Mouse (Mus musculus) spleen, adult 2 months (tissue): ENCODE measurements around the gene Itpkb. TPM values are rescaled to one million over a fixed set of nuclear protein-coding genes. Genes with fewer than 3 reads are reported as not detected.

ENCODE experiments used
- DNase-seq, 2 experiments: peaks; one replicate each; pipeline versions ENCODE4 v3.0.0 to v3.0.0-alpha.2; 2012 to 2021; ENCODE audit warnings: low spot score in 2 of 2, low read depth in 1 of 2
- H3K27ac ChIP-seq: fragments of 200-500 bp; 2 replicates; pipeline ENCODE4 v1.5.1; 2012; ENCODE audit warnings: low read length, inconsistent platforms; ENCODE audit not compliant: insufficient read depth
- H3K27me3 ChIP-seq: fragments of 200-500 bp; 2 replicates; pipeline ENCODE4 v1.6.1; 2012; ENCODE audit warnings: mild to moderate bottlenecking, moderate library complexity, low read length, inconsistent platforms; ENCODE audit not compliant: control insufficient read depth, insufficient read depth
- H3K36me3 ChIP-seq: fragments of 200-500 bp; 2 replicates; pipeline ENCODE4 v1.6.1; 2012; ENCODE audit warnings: mild to moderate bottlenecking, low read length, inconsistent platforms; ENCODE audit not compliant: control insufficient read depth, insufficient read depth
- H3K4me1 ChIP-seq: fragments of 200-500 bp; 2 replicates; pipeline ENCODE4 v1.6.1; 2011; ENCODE audit warnings: inconsistent platforms; ENCODE audit not compliant: control insufficient read depth, insufficient read depth, insufficient read length
- H3K4me3 ChIP-seq: fragments of 200-500 bp; 2 replicates; pipeline ENCODE4 v1.5.1; 2011; ENCODE audit warnings: mild to moderate bottlenecking, inconsistent platforms; ENCODE audit not compliant: insufficient read depth, insufficient read length; ENCODE audit errors: extremely low read depth
- CTCF ChIP-seq: fragments of 200-500 bp; IDR thresholded peaks from 2 replicates; pipeline ENCODE4 v1.5.1; 2011; ENCODE audit warnings: mild to moderate bottlenecking, inconsistent platforms; ENCODE audit not compliant: insufficient read depth, insufficient read length, insufficient replicate concordance; ENCODE audit errors: extremely low read depth
- POLR2A ChIP-seq: fragments of 200-500 bp; IDR thresholded peaks from 2 replicates; pipeline ENCODE4 v1.6.1; 2011; ENCODE audit warnings: low read depth, low read length, inconsistent platforms
- WGBS: fragments of 180-500 bp; shearing (Covaris S2); methylation state at CpG from one replicate; pipeline ENCODE4 v1.1.7; 2018; 5-methylcytosine and 5-hydroxymethylcytosine counted together
- polyA plus RNA-seq: library from polyadenylated mRNA; depleted of rRNA; stranded (reverse); fragments of >200 nt; gene quantifications from 2 replicates; pipeline ENCODE4 v1.2.3, GENCODE M21; 2012

Itpkb gene
- polyA plus RNA-seq, 1 experiment, result 24.7 TPM

GRCm38 (mm10) chr1:180429819-180430218 lies 99.5 kb downstream of the Itpkb start:
- no peak for DNase-seq
- Histone ChIP-seq H3K27me3 (no peaks in the 10 kb centered on the region), H3K36me3 (no peaks in the 10 kb centered on the region), H3K4me3 (no peak overlapping the region), H3K4me1 (peaks cover 3% of the 10 kb centered on the region), H3K27ac (no peak overlapping the region)
- TF ChIP-seq CTCF, result no peak
- TF ChIP-seq POLR2A, result no peak
- 77% methylated on average over 5 of the region's 5 CpGs for WGBS

GRCm38 (mm10) chr1:180431833-180432232 lies 101.5 kb downstream of the Itpkb start:
- H3K4me3 ChIP-seq, result no peak overlapping the region

GRCm38 (mm10) chr1:180433098-180433538 lies 102.8 kb downstream of the Itpkb start:
- WGBS, result 23% methylated on average over 16 of the region's 16 CpGs
- no peak for DNase-seq
- no peak overlapping the region for H3K4me3 ChIP-seq
- no peaks in the 10 kb centered on the region for H3K36me3 ChIP-seq
- TF ChIP-seq POLR2A, result no peak
- no peak for TF ChIP-seq CTCF
- H3K27me3 ChIP-seq, result no peaks in the 10 kb centered on the region
- H3K4me1 ChIP-seq, result no peaks in the 10 kb centered on the region; the same call in 1 of the 2 replicates
- H3K27ac ChIP-seq, result no peak overlapping the region

More at GRCm38 (mm10) chr1:180431833-180432232, 101.5 kb downstream of the Itpkb start:
- Histone ChIP-seq H3K27ac (no peak overlapping the region), H3K4me1 (peaks cover 3% of the 10 kb centered on the region), H3K36me3 (no peaks in the 10 kb centered on the region), H3K27me3 (no peaks in the 10 kb centered on the region)
- 5% methylated on average over 12 of the region's 12 CpGs for WGBS
- peak; percentile 60 to 75 for DNase-seq
- peak; percentile 57; the same call in 1 of the 2 replicates for TF ChIP-seq CTCF
- no peak for TF ChIP-seq POLR2A

GRCm38 (mm10) chr1:180433796-180434566 lies 103.7 kb downstream of the Itpkb start:
- no peak overlapping the region for H3K27ac ChIP-seq
- H3K4me1 ChIP-seq, result no peaks in the 10 kb centered on the region; the same call in 1 of the 2 replicates
- no peak for TF ChIP-seq POLR2A
- TF ChIP-seq CTCF, result peak; percentile 87; the same call in 1 of the 2 replicates
- peak in 1 of 2 experiments; percentile 33 for DNase-seq
- H3K36me3 ChIP-seq, result no peaks in the 10 kb centered on the region
- no peaks in the 10 kb centered on the region for H3K27me3 ChIP-seq
- 31% methylated on average over 7 of the region's 7 CpGs for WGBS
- H3K4me3 ChIP-seq, result no peak overlapping the region

GRCm38 (mm10) chr1:180434925-180435324 lies 104.6 kb downstream of the Itpkb start:
- Histone ChIP-seq H3K27me3 (no peaks in the 10 kb centered on the region), H3K36me3 (no peaks in the 10 kb centered on the region), H3K27ac (no peak overlapping the region), H3K4me3 (no peak overlapping the region), H3K4me1 (no peaks in the 10 kb centered on the region; the same call in 1 of the 2 replicates)
- TF ChIP-seq POLR2A, result no peak
- TF ChIP-seq CTCF, result no peak
- no peak for DNase-seq
- 27% methylated on average over 9 of the region's 9 CpGs for WGBS

- 84% methylated on average over 4 of the region's 4 CpGs for WGBS
- H3K4me3 ChIP-seq, result no peak overlapping the region
- DNase-seq, result no peak
- H3K36me3 ChIP-seq, result no peaks in the 10 kb centered on the region
- no peaks in the 10 kb centered on the region; the same call in 1 of the 2 replicates for H3K4me1 ChIP-seq
- H3K27me3 ChIP-seq, result no peaks in the 10 kb centered on the region
- H3K27ac ChIP-seq, result no peak overlapping the region
- TF ChIP-seq POLR2A, result no peak
- TF ChIP-seq CTCF, result no peak
These were observed 109.2 kb downstream of the Itpkb start for GRCm38 (mm10) chr1:180439496-180439895.

- TF ChIP-seq POLR2A, result no peak
- TF ChIP-seq CTCF, result no peak
- Histone ChIP-seq H3K27ac (no peak overlapping the region), H3K27me3 (no peaks in the 10 kb centered on the region), H3K36me3 (no peaks in the 10 kb centered on the region), H3K4me1 (no peaks in the 10 kb centered on the region), H3K4me3 (no peak overlapping the region)
- DNase-seq, result no peak
- WGBS, result 89% methylated on average over 3 of the region's 3 CpGs
These were observed 114.1 kb downstream of the Itpkb start for GRCm38 (mm10) chr1:180444411-180444810.
